Mouse (Mus musculus) right cerebral cortex, postnatal 36 days (tissue): ENCODE measurements at regions not wholly inside any gene's neighbourhood (a gene's known extent, or its start where the extent isn't known, plus 50 kb on each side); places are given as distances from the start of the nearest gene placed in this dataset.
A peak's percentile ranks its signal among the peaks of the same experiment; 100 is the strongest.

ENCODE experiments used
- DNase-seq, 2 experiments: peaks; one replicate each; pipeline ENCODE4 v3.0.0; 2022; ENCODE audit warnings: low spot score in 2 of 2, mixed read lengths in 1 of 2

- DNase-seq, result no peak
Observed at GRCm38 (mm10) chr1:98192671-98193070, 97.2 kb upstream of the Pam start.

- DNase-seq, result peak; percentile 47 to 75
Observed at GRCm38 (mm10) chr1:98192044-98192484, 96.6 kb upstream of the Pam start.

- DNase-seq, result no peak
Observed at GRCm38 (mm10) chr1:98191331-98191730, 95.9 kb upstream of the Pam start.

- DNase-seq, result no peak
Observed at GRCm38 (mm10) chr1:98190741-98191140, 95.3 kb upstream of the Pam start.

DNA sequence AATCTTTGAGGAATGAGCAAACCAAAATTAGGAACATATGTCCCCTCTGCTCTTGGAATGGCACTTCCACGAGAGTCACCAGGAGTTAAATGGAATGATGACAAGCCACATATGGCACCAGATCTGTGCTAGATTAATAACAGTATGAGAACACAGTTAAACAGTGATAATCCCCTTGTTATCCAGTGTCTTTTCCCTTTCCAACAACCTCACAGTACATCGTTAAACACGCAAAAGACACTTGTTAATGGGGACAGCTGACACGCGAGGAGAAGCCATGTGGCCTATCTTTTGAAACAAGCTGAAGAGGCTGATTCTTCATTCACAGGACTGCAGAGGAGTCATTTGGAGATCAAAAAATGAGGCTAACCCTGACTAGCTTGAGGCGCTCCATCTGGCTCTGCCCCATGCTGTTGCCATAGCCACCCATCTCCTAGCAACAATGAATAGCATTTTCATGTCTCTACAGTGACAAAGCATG is 94.6 kb upstream of the Pam start:
- peak; percentile 59 to 75 for DNase-seq

DNA sequence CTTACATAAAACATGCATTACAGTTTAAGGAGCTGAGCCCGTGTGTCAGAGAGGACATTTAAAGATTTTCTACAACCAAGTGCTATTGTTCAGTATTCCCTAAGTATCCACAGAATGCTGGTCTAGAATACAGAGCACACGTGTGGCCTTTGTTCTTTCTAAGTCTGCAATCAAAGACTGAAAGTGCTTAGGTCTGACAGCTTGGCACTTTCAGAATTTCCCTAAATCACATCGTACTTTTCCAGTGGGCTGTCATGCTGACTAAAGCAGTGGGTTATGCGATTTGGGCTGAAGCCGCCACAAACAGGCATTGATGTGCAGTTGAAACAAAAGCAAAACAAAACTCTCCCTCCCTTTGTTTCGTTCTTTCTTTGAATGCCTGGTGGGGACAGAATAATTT is 84.9 kb upstream of the Pam start:
- no peak for DNase-seq

DNA sequence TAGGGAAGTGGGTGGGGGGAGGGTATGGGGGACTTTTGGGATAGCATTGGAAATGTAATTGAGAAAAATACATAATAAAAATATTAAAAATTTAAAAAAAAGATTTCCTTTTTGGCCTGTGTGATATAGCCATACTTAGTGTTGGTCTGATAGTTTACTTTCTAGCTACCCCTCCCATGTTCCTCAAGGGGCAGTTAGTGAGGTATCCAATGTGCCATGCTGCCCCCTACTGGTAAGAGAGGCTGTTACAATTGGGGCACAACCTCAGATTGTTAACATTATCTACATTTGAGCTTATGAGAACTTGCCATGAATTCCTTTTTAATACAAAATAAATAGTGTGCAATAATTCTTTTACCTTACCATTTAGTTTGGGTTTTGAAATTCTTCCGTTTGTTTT is 83.6 kb upstream of the Pam start:
- DNase-seq, result no peak

DNA sequence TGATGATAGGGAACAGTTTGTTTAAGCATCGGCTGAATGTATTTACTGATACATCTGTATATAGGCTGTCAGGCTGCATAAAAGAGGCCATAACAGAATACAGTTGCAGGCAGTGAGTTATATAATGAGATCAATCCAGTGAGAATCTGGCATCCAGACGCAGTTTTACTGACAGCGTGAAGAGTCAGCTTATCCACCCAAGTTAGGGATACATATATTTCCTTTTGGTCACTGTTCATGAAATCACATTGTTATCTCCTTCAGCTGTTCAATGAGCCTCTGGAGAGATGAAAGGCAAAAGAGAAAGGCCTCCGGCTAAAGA is 79.3 kb upstream of the Pam start:
- DNase-seq, result no peak

DNA sequence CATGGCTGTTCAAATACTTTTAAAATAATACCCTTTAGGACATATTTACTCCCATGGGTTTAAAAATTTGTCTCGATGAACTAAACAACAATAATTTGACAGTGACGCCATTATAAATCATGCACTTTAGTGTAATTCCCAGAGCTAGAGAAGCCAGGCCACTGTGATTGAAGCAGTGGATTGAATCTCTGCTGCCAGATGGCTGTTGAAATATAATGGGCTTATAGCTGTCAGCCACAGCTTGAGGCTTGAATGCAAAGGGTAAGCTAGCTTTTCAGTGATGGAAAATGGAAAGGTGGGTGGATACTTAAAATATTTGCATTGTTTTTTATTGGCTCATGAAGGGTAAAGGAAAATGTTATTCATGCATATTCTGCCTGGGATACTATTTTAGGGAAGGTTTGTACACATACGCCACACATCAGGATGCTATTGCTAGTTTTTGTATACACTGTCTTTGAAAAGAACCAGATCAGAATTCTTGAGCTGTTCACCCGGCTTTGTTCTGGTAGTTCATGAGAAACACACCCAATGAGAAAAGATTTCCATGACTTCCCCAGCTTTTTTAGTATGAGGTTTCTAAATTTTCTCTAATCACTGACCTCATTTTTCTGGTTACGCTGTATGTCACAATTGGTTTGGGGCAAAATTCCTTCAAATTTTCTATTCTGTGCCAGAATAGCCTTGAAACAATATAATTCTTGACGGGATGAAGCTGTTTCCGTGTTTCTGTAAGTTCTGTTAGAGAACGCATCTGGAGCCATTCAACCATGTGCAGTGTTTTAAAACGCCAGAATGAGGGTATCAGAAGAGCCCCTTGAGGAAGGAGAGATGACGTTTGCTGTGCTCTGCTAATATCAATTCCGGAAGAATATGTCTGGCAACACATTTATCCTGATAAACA is 78.7 kb upstream of the Pam start:
- DNase-seq, result no peak

DNA sequence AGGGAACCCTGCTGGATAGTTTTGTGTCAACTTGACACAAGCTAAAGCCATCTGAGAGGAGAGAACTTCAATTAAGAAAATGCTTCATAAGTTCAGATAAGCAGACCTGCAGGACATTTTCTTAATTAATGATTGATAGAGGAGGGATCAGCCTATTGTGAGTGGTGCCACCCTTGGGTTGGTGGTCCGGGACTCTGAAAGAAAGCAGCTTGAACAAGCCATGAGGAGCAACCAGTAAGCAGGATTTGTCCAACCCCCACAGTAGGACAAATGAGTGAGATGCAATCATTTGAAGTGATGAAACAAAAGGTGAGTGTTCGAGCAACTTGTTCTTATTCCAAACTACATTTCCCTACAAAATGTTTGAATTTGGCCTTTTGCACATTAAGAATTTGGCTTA is 78.0 kb upstream of the Pam start:
- DNase-seq, result no peak

GRCm38 (mm10) chr1:98171291-98171690 is 75.8 kb upstream of the Pam start:
- DNase-seq, result no peak

DNA sequence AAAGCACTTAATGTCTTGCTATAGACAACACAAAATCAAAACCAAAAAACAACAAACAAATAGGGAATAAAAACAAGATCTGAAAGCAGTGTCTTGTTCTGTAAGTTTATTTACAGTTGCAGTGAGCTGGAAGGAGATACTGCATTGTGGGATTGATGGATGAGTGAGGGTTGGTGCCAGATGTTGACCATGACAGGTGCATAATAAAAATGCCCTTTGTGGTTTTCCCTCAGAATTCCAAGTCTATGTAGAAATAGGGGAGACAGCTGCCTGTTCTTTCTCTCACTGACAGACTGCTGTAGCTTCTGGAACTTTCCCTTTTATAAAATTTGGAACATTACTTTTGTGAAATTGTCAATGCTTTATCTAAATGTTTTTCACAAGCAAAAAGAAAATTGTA is 73.9 kb upstream of the Pam start:
- DNase-seq, result no peak

DNA sequence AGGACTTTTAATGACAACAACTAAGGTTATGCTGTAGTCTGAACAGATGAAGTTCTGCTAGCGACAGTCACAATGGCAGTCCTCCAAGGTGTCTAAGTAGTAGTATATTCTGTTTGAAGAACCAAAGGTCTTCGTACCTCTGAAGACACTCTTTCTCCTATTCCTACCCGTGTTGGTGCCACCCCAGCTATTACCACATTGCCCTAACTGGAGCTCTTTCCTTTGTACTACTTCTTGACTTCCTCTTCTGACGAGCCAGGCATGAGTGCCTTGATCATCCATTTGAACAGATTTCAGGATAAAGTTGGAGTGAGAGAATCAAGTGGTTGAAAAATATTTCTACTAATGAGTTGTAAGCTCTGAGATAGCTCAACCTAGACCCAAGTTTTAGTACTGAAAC is 72.4 kb upstream of the Pam start:
- DNase-seq, result no peak

- DNase-seq, result no peak
Observed at GRCm38 (mm10) chr1:98162639-98162927, 67.1 kb upstream of the Pam start.

DNA sequence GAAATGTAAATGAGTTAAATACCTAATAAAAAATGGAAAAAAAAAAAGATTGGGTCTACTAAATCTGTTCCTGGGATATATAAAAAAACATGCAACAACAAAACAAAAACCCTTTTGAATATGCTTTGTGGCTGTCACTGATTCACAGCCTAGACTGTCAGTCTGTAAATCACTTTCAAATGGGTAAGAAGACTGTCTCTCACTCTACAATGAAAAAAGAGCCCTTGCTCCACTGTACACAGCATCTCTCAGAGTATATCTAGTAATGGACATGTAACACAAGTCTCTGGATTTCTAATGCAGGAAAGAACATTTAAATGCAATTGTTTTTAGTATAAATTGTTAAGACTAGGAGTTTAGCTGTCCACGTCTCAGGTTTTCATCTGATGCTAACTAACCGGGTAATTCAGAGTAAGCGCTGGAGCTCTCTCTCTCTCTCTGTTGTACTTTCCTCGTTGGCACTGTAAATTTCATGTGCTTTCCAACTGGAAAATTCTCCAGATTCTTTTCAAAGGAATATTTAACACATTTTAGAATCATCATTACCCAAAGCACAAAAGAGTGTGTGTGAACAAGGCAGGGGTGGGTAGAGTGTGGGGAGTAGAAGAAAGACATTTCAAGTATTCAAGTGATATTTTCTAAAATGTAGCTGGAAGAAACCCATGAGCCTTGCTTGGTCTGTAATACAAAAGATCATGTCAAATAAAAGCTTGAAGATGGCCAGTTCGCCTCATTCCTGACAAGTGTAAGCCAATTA is 66.6 kb upstream of the Pam start:
- DNase-seq, result no peak

- DNase-seq, result no peak
Observed at GRCm38 (mm10) chr1:98158969-98159368, 63.5 kb upstream of the Pam start.

DNA sequence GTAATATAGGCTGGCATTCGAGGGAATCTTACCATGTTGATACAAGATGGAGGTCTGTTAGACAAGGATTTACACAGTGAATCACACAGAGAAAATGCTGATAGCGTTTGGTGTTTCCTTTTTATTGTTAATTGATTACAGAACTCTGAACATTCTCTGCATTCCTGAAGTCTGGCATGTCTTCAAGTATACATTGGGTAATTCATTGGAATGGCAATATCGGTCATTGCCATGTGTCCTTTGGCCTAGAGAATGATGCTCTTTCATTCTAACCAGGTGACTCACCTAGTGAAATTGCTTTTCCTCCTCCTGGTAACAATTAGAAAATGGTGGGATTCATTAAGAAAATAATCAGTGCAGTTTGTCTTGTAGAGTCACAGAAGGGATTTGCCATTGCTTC is 51.9 kb upstream of the Pam start:
- no peak for DNase-seq
